Mouse (Mus musculus) C2C12 (cell line): Measurements from ENCODE around the gene Kif26b.

ENCODE experiments used
- CTCF ChIP-seq: IDR thresholded peaks from one replicate; pipeline ENCODE4 v1.5.1; 2011; ENCODE audit not compliant: control insufficient read depth, insufficient read depth, insufficient read length
- MAX ChIP-seq: IDR thresholded peaks from one replicate; pipeline ENCODE4 v1.6.1; 2011; ENCODE audit warnings: mild to moderate bottlenecking, control low read depth

DNA sequence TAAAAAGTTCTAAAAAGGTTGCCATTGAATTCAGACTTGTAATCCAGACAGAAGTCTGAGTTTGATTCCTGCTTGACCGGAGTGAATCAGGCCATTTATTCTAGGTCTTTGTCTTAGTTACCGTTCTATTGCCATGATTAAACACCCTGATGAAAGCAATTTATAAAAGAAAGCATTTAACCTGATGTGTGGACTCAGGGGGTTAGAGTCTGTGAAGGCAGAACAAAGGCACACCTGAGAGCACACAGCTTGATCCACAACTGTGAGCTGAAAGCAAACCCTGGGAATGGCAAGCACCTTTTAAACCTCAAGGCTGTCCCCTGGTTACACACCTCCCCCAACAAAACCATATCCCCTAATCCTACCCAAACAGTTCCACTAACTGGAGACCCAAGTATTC is 32.7 kb upstream of the Kif26b start:
- TF ChIP-seq MAX (no peak), CTCF (no peak)
